Mouse (Mus musculus) ES-E14 (cell line): ENCODE data around the gene Simc1. TPM values are rescaled to one million over a fixed set of nuclear protein-coding genes. Genes with fewer than 3 reads are reported as not detected.

Experiments used
- DNase-seq: peaks from one replicate; pipeline ENCODE4 v3.0.0-alpha.2; 2013; ENCODE audit warnings: low read depth, low spot score
- H3K27ac ChIP-seq: 2 replicates; pipeline ENCODE4 v1.5.1; 2012; ENCODE audit warnings: low read depth, mild to moderate bottlenecking, low read length, moderate library complexity, mixed read lengths; ENCODE audit not compliant: poor library complexity, insufficient read depth, severe bottlenecking
- H3K36me3 ChIP-seq: 2 replicates; pipeline ENCODE4 v1.6.1; 2012; ENCODE audit warnings: mild to moderate bottlenecking, low read length, moderate library complexity, mixed read lengths; ENCODE audit not compliant: control insufficient read depth, poor library complexity, insufficient read depth, severe bottlenecking
- H3K4me1 ChIP-seq, 2 experiments: fragments of 150-350 bp in 1 of 2; sonication (generic) in 1 of 2; 2 replicates each; pipeline ENCODE4 v1.6.1; 2012; ENCODE audit warnings: low read length in 2 of 2, mild to moderate bottlenecking in 1 of 2, mixed read lengths in 1 of 2; ENCODE audit not compliant: control insufficient read depth in 2 of 2, insufficient read depth in 2 of 2, poor library complexity in 1 of 2
- H3K4me3 ChIP-seq, 2 experiments: fragments of 150-350 bp in 1 of 2; sonication (generic) in 1 of 2; 2 replicates each; pipeline ENCODE4 v1.5.1; 2012; ENCODE audit warnings: low read length in 2 of 2, low read depth in 1 of 2, mild to moderate bottlenecking in 1 of 2, mixed read lengths in 1 of 2; ENCODE audit not compliant: insufficient read depth in 1 of 2, poor library complexity in 1 of 2, severe bottlenecking in 1 of 2
- H3K9ac ChIP-seq: 2 replicates; pipeline ENCODE4 v1.6.1; 2012; ENCODE audit warnings: low read depth, mild to moderate bottlenecking, low read length, mixed read lengths; ENCODE audit not compliant: poor library complexity, insufficient read depth, severe bottlenecking
- H3K9me3 ChIP-seq: fragments of 150-350 bp; sonication (generic); 2 replicates; pipeline ENCODE4 v1.6.1; 2012; ENCODE audit warnings: low read depth, mild to moderate bottlenecking, low read length; ENCODE audit not compliant: control insufficient read depth, insufficient read depth
- CHD2 ChIP-seq: IDR thresholded peaks from 2 replicates; pipeline ENCODE4 v1.6.1; 2014; ENCODE audit warnings: mild to moderate bottlenecking, low read depth, low read length, inconsistent platforms
- HCFC1 ChIP-seq: IDR thresholded peaks from 2 replicates; pipeline ENCODE4 v1.6.1; 2012; ENCODE audit warnings: low read length, inconsistent platforms, borderline replicate concordance; ENCODE audit not compliant: insufficient read depth
- MAFK ChIP-seq: IDR thresholded peaks from 2 replicates; pipeline ENCODE4 v1.6.1; 2014; ENCODE audit warnings: mild to moderate bottlenecking, low read depth, low read length, inconsistent platforms; ENCODE audit not compliant: insufficient read depth
- ZC3H11A ChIP-seq: IDR thresholded peaks from 2 replicates; pipeline ENCODE4 v1.6.1; 2012; ENCODE audit warnings: low read depth, mild to moderate bottlenecking, inconsistent platforms, low read length, borderline replicate concordance
- ZNF384 ChIP-seq: IDR thresholded peaks from 2 replicates; pipeline ENCODE4 v1.6.1; 2012; ENCODE audit warnings: low read depth, low read length, inconsistent platforms
- in situ Hi-C, 2 experiments: fragments of 600-800 bp; cut with MboI; formaldehyde crosslinking; loops; one replicate each; pipeline ENCODE4 v1.15.1; 2025; ENCODE audit warnings: low sequenced_read_pairs in 2 of 2, inconsistent platforms in 1 of 2; ENCODE audit not compliant: unreplicated experiment in 2 of 2
- total RNA-seq: library from RNA; depleted of rRNA; stranded (reverse); fragments of 300-350 nt; gene quantifications from 2 replicates; pipeline ENCODE4 v1.2.3, GENCODE M21; 2012

Gene Simc1
- total RNA-seq, 1 experiment, result 10.8 TPM

DNA sequence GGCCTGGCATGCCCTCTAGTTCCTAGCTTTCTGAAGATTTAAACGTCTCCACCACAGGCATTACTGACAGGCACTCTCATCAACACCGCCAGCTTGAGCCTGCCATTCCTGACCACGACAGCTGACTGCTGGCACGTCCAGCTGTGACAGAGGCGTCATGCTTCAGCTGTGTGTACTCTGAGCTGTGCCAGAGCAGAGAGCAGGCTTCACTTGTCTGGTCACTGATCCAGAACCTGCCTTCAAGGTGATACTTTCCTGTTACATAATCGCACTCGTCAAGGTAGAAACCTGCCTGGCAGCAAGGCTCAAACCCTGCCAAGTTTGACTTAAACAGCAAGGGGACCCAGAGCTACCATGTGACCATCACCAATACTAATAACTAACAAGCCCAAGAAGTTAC is 59.0 kb downstream of the Simc1 start:
- Histone ChIP-seq H3K4me1 (peaks cover 6 to 9% of the 10 kb centered on the region in 2 experiments; a peak in 2 of 4 replicates), H3K9ac (no peak overlapping the region), H3K36me3 (peaks cover 30% of the 10 kb centered on the region), H3K4me3 (no peak overlapping the region), H3K27ac (no peak overlapping the region), H3K9me3 (no peaks in the 10 kb centered on the region)
- in situ Hi-C loops, result no loop called here
- no peak for DNase-seq
- TF ChIP-seq HCFC1 (no peak), MAFK (no peak), ZC3H11A (no peak), ZNF384 (no peak), CHD2 (no peak)

DNA sequence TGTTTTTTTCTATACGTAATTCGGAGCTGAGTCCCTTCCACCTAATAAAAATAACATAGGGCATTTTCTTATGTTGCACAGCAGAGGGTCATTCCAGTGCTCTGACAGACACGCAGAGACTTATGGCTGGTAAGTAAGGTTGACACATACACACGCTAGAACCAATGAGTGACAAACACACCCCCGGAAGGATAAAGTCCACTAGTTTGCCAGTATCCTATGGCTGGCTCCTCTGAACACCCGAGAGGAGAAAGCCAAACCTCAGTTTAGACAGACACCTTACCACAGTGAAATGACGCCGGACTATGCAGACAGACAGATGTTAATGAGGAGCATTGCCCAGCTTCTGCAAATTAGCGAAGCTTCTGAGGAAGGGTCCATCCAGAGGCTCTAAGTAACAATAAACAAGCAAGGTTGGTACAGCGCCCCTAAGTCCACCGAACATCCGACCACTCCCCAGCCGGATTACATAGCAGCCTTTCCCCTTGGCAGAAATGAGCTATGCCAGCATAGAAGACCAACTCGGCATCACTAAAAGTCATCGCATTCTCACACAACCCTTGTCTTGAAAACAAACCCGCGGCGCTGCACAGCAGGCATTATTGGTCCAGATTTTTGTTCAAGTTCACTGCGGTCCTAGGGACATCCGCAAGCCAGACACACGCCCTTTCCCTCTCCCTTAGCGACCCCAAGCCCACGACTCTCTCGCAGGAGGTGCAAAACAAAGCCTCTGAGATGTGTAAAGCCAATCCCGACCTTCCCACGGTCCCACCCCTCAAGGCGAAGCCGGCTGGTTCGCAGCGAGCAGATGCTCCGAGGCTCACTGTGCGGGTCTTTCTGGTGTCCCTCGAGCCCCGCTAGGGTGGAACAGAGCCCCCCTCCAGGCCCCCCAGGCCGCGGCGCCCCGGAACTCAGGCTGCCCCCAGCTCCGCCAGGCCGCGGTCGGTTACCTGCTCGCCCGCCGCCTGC is 60.9 kb downstream of the Simc1 start:
- Histone ChIP-seq H3K36me3 (peaks cover 18% of the 10 kb centered on the region), H3K9ac (peak overlapping the region; percentile 98), H3K9me3 (no peaks in the 10 kb centered on the region), H3K27ac (peak overlapping the region; percentile 72), H3K4me3 (peak overlapping the region; percentile 74 to 99), H3K4me1 (peaks cover 10 to 15% of the 10 kb centered on the region in 2 experiments; a peak in 3 of 4 replicates)
- no peak for DNase-seq
- no peak for TF ChIP-seq ZNF384
- in situ Hi-C loops, result no loop called here

DNA sequence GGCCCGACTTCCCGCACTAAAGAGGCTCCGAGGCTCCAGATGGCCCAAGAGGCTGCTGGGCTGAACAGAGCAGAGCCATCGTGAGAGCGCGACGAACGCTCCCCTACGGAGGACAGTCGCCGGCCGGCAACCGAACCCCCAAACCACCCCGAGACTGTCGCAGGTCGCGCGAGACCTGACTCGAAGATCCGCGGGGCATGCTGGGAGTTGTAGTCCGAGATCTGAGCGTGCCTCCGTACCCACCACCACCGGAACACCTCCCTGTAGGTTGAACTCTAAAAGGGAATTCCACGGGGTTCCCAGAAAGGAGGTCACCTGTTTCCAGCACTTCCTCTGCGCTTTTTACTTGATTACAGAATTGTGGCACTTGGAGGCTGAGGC is 61.6 kb downstream of the Simc1 start, which contains the start of gene 4833439L19Rik:
TSS of gene 4833439L19Rik (minus strand) at position 235 of the 381 bp plus-strand sequence.
- peak within 1 kb of the TSS; percentile 98 for H3K9ac ChIP-seq
- DNase-seq, result peak; percentile 89
- in situ Hi-C loops, result no loop called here
- TF ChIP-seq ZNF384, result no peak
- peak; percentile 99 for TF ChIP-seq CHD2
- peak; percentile 95 for TF ChIP-seq HCFC1
- TF ChIP-seq ZC3H11A, result no peak
- peak within 1 kb of the TSS; percentile 74 to 99 for H3K4me3 ChIP-seq
- H3K27ac ChIP-seq, result peak within 1 kb of the TSS; percentile 97
- H3K9me3 ChIP-seq, result no peaks in the 10 kb centered on the region
- peaks cover 10 to 15% of the 10 kb centered on the region in 2 experiments; a peak in 3 of 4 replicates for H3K4me1 ChIP-seq
- H3K36me3 ChIP-seq, result peaks cover 14% of the 10 kb centered on the region

DNA sequence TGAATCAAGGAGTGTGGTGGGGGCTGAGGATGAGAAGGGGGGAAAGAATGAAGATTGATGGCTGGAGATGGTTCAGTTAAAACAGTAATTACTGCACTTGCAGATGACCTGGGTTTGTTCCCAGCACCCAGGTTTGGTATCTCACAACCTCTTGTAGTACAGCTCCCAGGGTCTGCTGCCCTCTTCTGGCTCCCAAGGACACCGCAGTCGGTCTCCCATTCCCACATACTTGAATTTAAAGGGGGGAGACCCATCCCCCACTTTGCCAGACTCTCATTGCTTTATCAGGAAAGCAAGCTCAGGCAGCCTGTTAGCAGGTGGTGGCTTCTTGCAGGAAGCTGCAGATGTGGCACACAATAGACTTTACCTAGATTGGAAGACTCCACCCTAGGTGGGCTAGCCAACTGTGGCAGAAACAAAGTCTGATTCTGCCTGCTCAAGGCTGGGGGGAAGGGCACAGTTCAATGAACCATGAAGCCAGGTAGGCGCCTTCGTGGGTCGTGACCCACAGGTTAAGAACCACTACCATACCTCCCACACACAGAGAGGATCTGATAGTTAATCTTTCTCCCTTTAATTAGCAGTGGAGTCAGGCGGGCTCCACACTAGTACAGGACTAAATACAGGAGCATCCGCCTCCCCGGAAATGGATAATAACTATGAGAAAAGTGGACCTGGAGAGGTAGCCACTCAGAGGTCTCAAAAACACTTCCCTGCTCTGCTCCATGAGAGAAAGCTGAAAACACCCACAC is 62.2 kb downstream of the Simc1 start:
- Histone ChIP-seq H3K4me1 (peaks cover 10 to 15% of the 10 kb centered on the region in 2 experiments; a peak in 3 of 4 replicates), H3K4me3 (peak overlapping the region; percentile 74 to 99), H3K9me3 (no peaks in the 10 kb centered on the region), H3K27ac (peak overlapping the region; percentile 97), H3K36me3 (peaks cover 10% of the 10 kb centered on the region), H3K9ac (peak overlapping the region; percentile 98)
- no peak for TF ChIP-seq MAFK
- peak; percentile 84 for TF ChIP-seq CHD2
- no peak for TF ChIP-seq HCFC1
- 0 out of 2 replicates have a peak, but pooled peaks have one; percentile 19 for TF ChIP-seq ZC3H11A
- DNase-seq, result peak; percentile 73
- in situ Hi-C loops, result no loop called here
